Mouse (Mus musculus): ENCODE measurements around the gene 3110082I17Rik.

- no peak for TF ChIP-seq CTCF (IDR thresholded peaks at IDR 0.05; ENCODE audit: low read depth, low read length)
- no peak for TF ChIP-seq GATA2 (IDR thresholded peaks at IDR 0.05; ENCODE audit: borderline replicate concordance, low read depth, low read length)
- no peak for TF ChIP-seq GATA1 (IDR thresholded peaks at IDR 0.05; ENCODE audit: borderline replicate concordance, low read length)
These were observed 49.2 kb downstream of the 3110082I17Rik start for GRCm38 (mm10) chr5:139411117-139411516.
